Mouse (Mus musculus) MEL (cell line): ENCODE data around the gene Flnb. TPM values are rescaled to one million over a fixed set of nuclear protein-coding genes. Genes with fewer than 3 reads are reported as not detected.
A peak's percentile ranks its signal among the peaks of the same experiment; 100 is the strongest.

Experiments used
- DNase-seq: peaks from one replicate; pipeline ENCODE4 v3.0.0; 2011; ENCODE audit warnings: low read depth, low spot score
- H3K27ac ChIP-seq: 2 replicates; pipeline ENCODE4 v1.5.1; 2012; ENCODE audit warnings: low read depth, mild to moderate bottlenecking, control low read depth, low read length, moderate library complexity; ENCODE audit not compliant: control insufficient read depth
- H3K27me3 ChIP-seq, 2 experiments: fragments of 150-350 bp in 1 of 2; sonication (generic) in 1 of 2; 2 replicates each; pipeline ENCODE4 v1.6.1; 2012; ENCODE audit warnings: low read length in 2 of 2, mild to moderate bottlenecking in 2 of 2, improper control_type of control experiment in 1 of 2, moderate library complexity in 1 of 2; ENCODE audit not compliant: insufficient read depth in 2 of 2, control insufficient read depth in 1 of 2
- H3K36me3 ChIP-seq, 2 experiments: 2 replicates each; pipeline ENCODE4 v1.6.1; 2012 to 2014; ENCODE audit warnings: low read length in 2 of 2, improper control_type of control experiment in 1 of 2, inconsistent platforms in 1 of 2, mild to moderate bottlenecking in 1 of 2; ENCODE audit not compliant: insufficient read depth in 2 of 2, control insufficient read depth in 1 of 2
- H3K4me1 ChIP-seq, 2 experiments: fragments of 150-350 bp in 1 of 2; sonication (generic) in 1 of 2; 2 replicates each; pipeline ENCODE4 v1.6.1; 2012; ENCODE audit warnings: low read length in 2 of 2, improper control_type of control experiment in 1 of 2, mild to moderate bottlenecking in 1 of 2; ENCODE audit not compliant: insufficient read depth in 2 of 2, control insufficient read depth in 1 of 2
- H3K4me3 ChIP-seq, 2 experiments: fragments of 150-350 bp in 1 of 2; sonication (generic) in 1 of 2; 2 replicates each; pipeline ENCODE4 v1.5.1; 2012; ENCODE audit warnings: low read depth in 2 of 2, low read length in 2 of 2, mild to moderate bottlenecking in 2 of 2, moderate library complexity in 2 of 2, control low read depth in 1 of 2, improper control_type of control experiment in 1 of 2; ENCODE audit not compliant: control insufficient read depth in 1 of 2, insufficient read depth in 1 of 2
- H3K79me2 ChIP-seq: 2 replicates; pipeline ENCODE4 v1.6.1; 2012; ENCODE audit warnings: mild to moderate bottlenecking, low read length, moderate library complexity; ENCODE audit not compliant: control insufficient read depth, poor library complexity, insufficient read depth
- H3K9ac ChIP-seq: 2 replicates; pipeline ENCODE4 v1.6.1; 2012; ENCODE audit warnings: low read depth, mild to moderate bottlenecking, control low read depth, low read length, moderate library complexity; ENCODE audit not compliant: control insufficient read depth, poor library complexity, severe bottlenecking
- H3K9me3 ChIP-seq: fragments of 150-350 bp; sonication (generic); replicated peaks from 2 replicates; pipeline ENCODE4 v1.6.1; 2012; ENCODE audit warnings: mild to moderate bottlenecking, low read length, improper control_type of control experiment, moderate library complexity; ENCODE audit not compliant: insufficient read depth
- CHD2 ChIP-seq: IDR thresholded peaks from 2 replicates; pipeline ENCODE4 v1.6.1; 2011; ENCODE audit warnings: low read length, improper control_type of control experiment
- CTCF ChIP-seq, 3 experiments: IDR thresholded peaks in 2 of 3; conservative IDR thresholded peaks in 1 of 3; 2 replicates each; pipeline ENCODE4 v1.5.1; 2011 to 2012; ENCODE audit warnings: low read length in 3 of 3, low read depth in 2 of 3, mild to moderate bottlenecking in 2 of 3, improper control_type of control experiment in 1 of 3, inconsistent platforms in 1 of 3, mixed read lengths in 1 of 3, moderate library complexity in 1 of 3; ENCODE audit not compliant: control insufficient read depth in 1 of 3, insufficient read depth in 1 of 3, poor library complexity in 1 of 3, severe bottlenecking in 1 of 3
- ETS1 ChIP-seq: IDR thresholded peaks from 2 replicates; pipeline ENCODE4 v1.6.1; 2012; ENCODE audit warnings: low read depth, mild to moderate bottlenecking, inconsistent platforms, low read length, improper control_type of control experiment, moderate library complexity
- GATA1 ChIP-seq: IDR thresholded peaks from 2 replicates; pipeline ENCODE4 v1.6.1; 2011; ENCODE audit warnings: low read depth, low read length, improper control_type of control experiment
- HCFC1 ChIP-seq: IDR thresholded peaks from 2 replicates; pipeline ENCODE4 v1.6.1; 2012; ENCODE audit warnings: low read depth, mild to moderate bottlenecking, inconsistent platforms, low read length, improper control_type of control experiment, moderate library complexity
- JUND ChIP-seq: IDR thresholded peaks from 2 replicates; pipeline ENCODE4 v1.6.1; 2011; ENCODE audit warnings: low read depth, mild to moderate bottlenecking, improper control_type of control experiment, low read length
- KAT2A ChIP-seq: conservative IDR thresholded peaks from 2 replicates; pipeline ENCODE4 v1.6.1; 2012; ENCODE audit warnings: low read depth, low read length, improper control_type of control experiment, inconsistent platforms
- MAFK ChIP-seq: IDR thresholded peaks from 2 replicates; pipeline ENCODE4 v1.6.1; 2011; ENCODE audit warnings: low read depth, mild to moderate bottlenecking, low read length, improper control_type of control experiment, borderline replicate concordance
- MAX ChIP-seq: IDR thresholded peaks from 2 replicates; pipeline ENCODE4 v1.6.1; 2011; ENCODE audit warnings: low read length, improper control_type of control experiment
- MEF2A ChIP-seq: IDR thresholded peaks from 2 replicates; pipeline ENCODE4 v1.6.1; 2014; ENCODE audit warnings: low read depth, mild to moderate bottlenecking, inconsistent platforms, low read length, improper control_type of control experiment; ENCODE audit not compliant: poor library complexity, insufficient replicate concordance, severe bottlenecking; ENCODE audit errors: extremely low read depth
- MYC ChIP-seq: IDR thresholded peaks from 2 replicates; pipeline ENCODE4 v1.6.1; 2011; ENCODE audit warnings: low read depth, mild to moderate bottlenecking, low read length, improper control_type of control experiment, moderate library complexity
- POLR2A ChIP-seq, 2 experiments: IDR thresholded peaks; 2 replicates each; pipeline ENCODE4 v1.6.1; 2011 to 2012; ENCODE audit warnings: low read length in 2 of 2, mild to moderate bottlenecking in 2 of 2, control low read depth in 1 of 2, improper control_type of control experiment in 1 of 2, low read depth in 1 of 2, moderate library complexity in 1 of 2; ENCODE audit not compliant: control insufficient read depth in 1 of 2, insufficient read depth in 1 of 2, poor library complexity in 1 of 2
- POLR2AphosphoS5 ChIP-seq: IDR thresholded peaks from 2 replicates; pipeline ENCODE4 v1.6.1; 2012; ENCODE audit warnings: low read depth, borderline replicate concordance, mild to moderate bottlenecking, inconsistent platforms, low read length, moderate library complexity, mixed read lengths
- RAD21 ChIP-seq: IDR thresholded peaks from 2 replicates; pipeline ENCODE4 v1.6.1; 2011; ENCODE audit warnings: mild to moderate bottlenecking, low read depth, low read length, improper control_type of control experiment
- SMC3 ChIP-seq: IDR thresholded peaks from 2 replicates; pipeline ENCODE4 v1.6.1; 2011; ENCODE audit warnings: low read depth, low read length, improper control_type of control experiment
- TBP ChIP-seq: IDR thresholded peaks from 2 replicates; pipeline ENCODE4 v1.8.0; 2011; ENCODE audit warnings: low read depth, low read length, improper control_type of control experiment
- USF1 ChIP-seq: IDR thresholded peaks from 2 replicates; pipeline ENCODE4 v1.6.1; 2014; ENCODE audit warnings: low read depth, mild to moderate bottlenecking, inconsistent platforms, low read length, improper control_type of control experiment, moderate library complexity
- ZC3H11A ChIP-seq: IDR thresholded peaks from 2 replicates; pipeline ENCODE4 v1.6.1; 2012; ENCODE audit warnings: low read depth, mild to moderate bottlenecking, inconsistent platforms, low read length, improper control_type of control experiment
- ZKSCAN1 ChIP-seq: IDR thresholded peaks from 2 replicates; pipeline ENCODE4 v1.6.1; 2012; ENCODE audit warnings: low read depth, mild to moderate bottlenecking, inconsistent platforms, low read length, improper control_type of control experiment, moderate library complexity
- ZMIZ1 ChIP-seq: IDR thresholded peaks from 2 replicates; pipeline ENCODE4 v1.6.1; 2012; ENCODE audit warnings: low read depth, mild to moderate bottlenecking, inconsistent platforms, low read length, improper control_type of control experiment, moderate library complexity
- ZNF384 ChIP-seq: IDR thresholded peaks from 2 replicates; pipeline ENCODE4 v1.6.1; 2012; ENCODE audit warnings: low read depth, mild to moderate bottlenecking, inconsistent platforms, low read length, improper control_type of control experiment
- polyA plus RNA-seq, 2 experiments: library from polyadenylated mRNA; stranded (reverse) in 1 of 2; unstranded in 1 of 2; fragments of >175 nt in 1 of 2; fragments of >200 nt in 1 of 2; gene quantifications; 2 replicates each; pipeline versions ENCODE4 v1.2.1 to v1.2.4; 2012; ENCODE audit warnings: low replicate concordance in 2 of 2, low read depth in 1 of 2; ENCODE audit not compliant: insufficient read length in 2 of 2, insufficient read depth in 1 of 2, missing spikeins in 1 of 2
- total RNA-seq: library from RNA; depleted of rRNA; stranded (reverse); fragments of 300-350 nt; gene quantifications from 2 replicates; pipeline ENCODE4 v1.2.3, GENCODE M21; 2012

Gene Flnb
- total and polyA plus RNA-seq, 3 experiments, result 1.0 to 3.1 TPM; not detected in 1

GRCm38 (mm10) chr14:7964219-7964889 lies 146.6 kb downstream of the Flnb start:
- H3K27me3 ChIP-seq, result peaks cover 5 to 7% of the 10 kb centered on the region in 2 experiments; a peak in 2 of 4 replicates
- H3K4me1 ChIP-seq, result no peaks in the 10 kb centered on the region
- no peak overlapping the region for H3K4me3 ChIP-seq
- no peaks in the 10 kb centered on the region for H3K9me3 ChIP-seq
- no peaks in the 10 kb centered on the region for H3K36me3 ChIP-seq
- TF ChIP-seq HCFC1 (no peak), ZC3H11A (peak; percentile 69), RAD21 (peak; percentile 85), KAT2A (no peak), SMC3 (peak; percentile 76), ZNF384 (no peak), CTCF (IDR thresholded peaks at IDR 0.05 in 2 of 3, conservative IDR thresholded peaks at IDR 0.05 in 1 of 3; ENCODE audit: control insufficient read depth in 1 of 3, insufficient read depth in 1 of 3, low read depth in 2 of 3, low read length in 3 of 3, poor library complexity in 1 of 3, severe bottlenecking in 1 of 3) (peak; percentile 27 to 75 (median 50)), POLR2AphosphoS5 (no peak)
- DNase-seq, result peak; percentile 63
- no peak overlapping the region for H3K27ac ChIP-seq
- H3K79me2 ChIP-seq, result no peaks in the 10 kb centered on the region
- H3K9ac ChIP-seq, result no peak overlapping the region

- Histone ChIP-seq H3K9me3 (no peaks in the 10 kb centered on the region), H3K79me2 (no peaks in the 10 kb centered on the region), H3K9ac (no peak overlapping the region), H3K4me3 (no peak overlapping the region), H3K27ac (no peak overlapping the region), H3K4me1 (no peaks in the 10 kb centered on the region), H3K36me3 (no peaks in the 10 kb centered on the region)
- no peak for DNase-seq
- TF ChIP-seq POLR2AphosphoS5 (no peak), ZKSCAN1 (no peak), KAT2A (no peak), POLR2A (IDR thresholded peaks at IDR 0.05; ENCODE audit: control insufficient read depth in 1 of 2, insufficient read depth in 1 of 2, low read depth in 1 of 2, low read length in 2 of 2, poor library complexity in 1 of 2) (no peak), RAD21 (no peak), TBP (no peak), MAFK (no peak), ZNF384 (no peak), USF1 (no peak), JUND (no peak), ETS1 (no peak), GATA1 (no peak), ZMIZ1 (no peak), MAX (no peak), MEF2A (no peak), CHD2 (no peak), MYC (no peak)
- TF ChIP-seq, all 39 proteins: peak for 0
- peaks cover 2 to 7% of the 10 kb centered on the region in 2 experiments; a peak in 2 of 4 replicates for H3K27me3 ChIP-seq
Measured at GRCm38 (mm10) chr14:7971889-7972493, 154.2 kb downstream of the Flnb start.
